Mouse (Mus musculus) heart, embryonic 11.5 days (tissue): ENCODE results near the gene Irf9. TPM values are rescaled to one million over a fixed set of nuclear protein-coding genes. Genes with fewer than 3 reads are reported as not detected.

Source experiments
- ATAC-seq: fragments of 200-750 bp; cut with Nextera tagmentation; replicated peaks from 2 replicates; pipeline ENCODE4 v1.8.0; 2017; ENCODE audit warnings: moderate library complexity; ENCODE audit not compliant: insufficient number of reproducible peaks, low FRiP score, low TSS enrichment
- H3K27ac ChIP-seq: fragments of 300-500 bp; sonication (generic); 2 replicates; pipeline ENCODE4 v1.5.1; 2014; ENCODE audit warnings: mild to moderate bottlenecking, low read depth, low read length
- H3K27me3 ChIP-seq: fragments of 300-500 bp; sonication (generic); 2 replicates; pipeline ENCODE4 v1.6.1; 2014; ENCODE audit warnings: mild to moderate bottlenecking, low read length, mixed read lengths; ENCODE audit not compliant: control insufficient read depth, insufficient read depth
- H3K36me3 ChIP-seq: fragments of 300-500 bp; sonication (generic); 2 replicates; pipeline ENCODE4 v1.6.1; 2014; ENCODE audit warnings: mild to moderate bottlenecking, low read length, moderate library complexity, mixed read lengths; ENCODE audit not compliant: control insufficient read depth, insufficient read depth
- H3K4me1 ChIP-seq: fragments of 300-500 bp; sonication (generic); 2 replicates; pipeline ENCODE4 v1.6.1; 2014; ENCODE audit warnings: low read length; ENCODE audit not compliant: control insufficient read depth, insufficient read depth
- H3K4me2 ChIP-seq: fragments of 300-500 bp; sonication (generic); 2 replicates; pipeline ENCODE4 v1.6.1; 2014; ENCODE audit warnings: mild to moderate bottlenecking, moderate library complexity
- H3K4me3 ChIP-seq: fragments of 300-500 bp; sonication (generic); 2 replicates; pipeline ENCODE4 v1.5.1; 2014; ENCODE audit warnings: low read depth, low read length
- H3K9ac ChIP-seq: fragments of 300-500 bp; sonication (generic); 2 replicates; pipeline ENCODE4 v1.6.1; 2014; ENCODE audit warnings: mild to moderate bottlenecking, low read depth, low read length, moderate library complexity
- H3K9me3 ChIP-seq: fragments of 300-500 bp; sonication (generic); replicated peaks from 2 replicates; pipeline ENCODE4 v1.6.1; 2016; ENCODE audit warnings: low read length; ENCODE audit not compliant: control insufficient read depth
- WGBS: fragments of 180-500 bp; shearing (Covaris S2); extraction: QIAGEN DNeasy Blood & Tissue Kit; methylation state at CpG from one replicate; pipeline ENCODE4 v1.1.7; 2014; ENCODE audit not compliant: insufficient replicate concordance; 5-methylcytosine and 5-hydroxymethylcytosine counted together
- polyA plus RNA-seq: library from polyadenylated mRNA; unstranded; fragments of >200 nt; fragmentation: Nextera tagmentation; extraction: Ambion mirVana; gene quantifications from 2 replicates; pipeline ENCODE4 v1.2.1, GENCODE M21; 2014

The Irf9 gene
- polyA plus RNA-seq = 6.4 and 7.5 TPM in 2 replicates

DNA sequence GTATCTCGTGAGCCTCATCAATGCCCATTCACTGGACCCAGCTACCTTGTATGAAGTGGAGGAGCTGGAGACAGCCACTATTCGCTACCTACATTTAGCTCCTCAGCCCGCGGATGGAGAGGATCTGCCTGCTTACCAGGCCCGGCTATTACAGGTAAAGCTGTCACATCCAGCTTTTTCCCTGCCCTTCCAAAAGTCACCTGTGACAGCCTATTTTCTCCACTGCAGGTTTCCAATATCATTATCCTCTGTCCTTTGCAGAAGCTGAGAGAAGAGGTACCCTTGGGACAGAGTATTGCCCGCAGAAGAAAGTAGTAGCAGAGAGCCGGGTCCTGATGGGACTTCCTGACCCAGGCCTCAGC, at the start of gene Irf9:
Irf9 (plus strand) TSS at position 301 of the 362 bp plus-strand sequence.
- no peak for ATAC-seq
- H3K4me1 ChIP-seq = peaks cover 11% of the 10 kb centered on the region; the same call in 1 of the 2 replicates
- H3K27ac ChIP-seq = peak within 1 kb of the TSS; percentile 85
- H3K9me3 ChIP-seq = no peaks in the 10 kb centered on the region
- H3K36me3 ChIP-seq = peaks cover 38% of the 10 kb centered on the region
- peak within 1 kb of the TSS; percentile 74 for H3K4me2 ChIP-seq
- 89% methylated on average over 7 of the region's 7 CpGs for WGBS
- H3K4me3 ChIP-seq = peak within 1 kb of the TSS; percentile 40
- H3K27me3 ChIP-seq = no peaks in the 10 kb centered on the region
- H3K9ac ChIP-seq = peak within 1 kb of the TSS; percentile 76

- Histone ChIP-seq H3K9ac (no peak overlapping the region), H3K4me2 (no peak overlapping the region), H3K4me1 (no peaks in the 10 kb centered on the region; the same call in 1 of the 2 replicates), H3K36me3 (no peaks in the 10 kb centered on the region), H3K9me3 (no peaks in the 10 kb centered on the region), H3K27me3 (no peaks in the 10 kb centered on the region), H3K4me3 (no peak overlapping the region), H3K27ac (no peak overlapping the region)
- ATAC-seq = no peak
Observed at GRCm38 (mm10) chr14:55554635-55555034, 48.7 kb upstream of the Irf9 start.

DNA sequence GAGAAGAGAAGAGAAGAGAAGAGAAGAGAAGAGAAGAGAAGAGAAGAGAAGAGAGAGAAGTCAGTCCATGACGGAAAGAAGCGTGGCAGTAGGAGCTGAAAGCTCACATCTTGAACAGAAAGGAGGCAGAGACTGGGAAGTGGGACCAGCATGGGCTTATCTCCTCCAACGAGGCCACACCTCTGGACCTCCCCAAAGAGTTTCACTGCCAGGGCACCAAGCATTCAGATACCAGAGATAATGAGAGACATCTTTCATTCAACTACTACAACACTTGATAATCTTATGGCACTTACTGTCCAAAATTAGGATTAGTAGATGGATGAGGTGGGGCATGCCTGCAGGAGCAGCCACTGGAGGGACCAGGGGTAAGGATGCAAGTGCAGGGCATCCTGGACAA, 47.6 kb upstream of the Irf9 start:
- Histone ChIP-seq H3K36me3 (no peaks in the 10 kb centered on the region), H3K27me3 (no peaks in the 10 kb centered on the region), H3K4me3 (no peak overlapping the region), H3K4me1 (no peaks in the 10 kb centered on the region; the same call in 1 of the 2 replicates), H3K27ac (no peak overlapping the region), H3K9me3 (no peaks in the 10 kb centered on the region), H3K4me2 (no peak overlapping the region), H3K9ac (no peak overlapping the region)
- 59% methylated on average over 3 of the region's 3 CpGs for WGBS
- no peak for ATAC-seq

DNA sequence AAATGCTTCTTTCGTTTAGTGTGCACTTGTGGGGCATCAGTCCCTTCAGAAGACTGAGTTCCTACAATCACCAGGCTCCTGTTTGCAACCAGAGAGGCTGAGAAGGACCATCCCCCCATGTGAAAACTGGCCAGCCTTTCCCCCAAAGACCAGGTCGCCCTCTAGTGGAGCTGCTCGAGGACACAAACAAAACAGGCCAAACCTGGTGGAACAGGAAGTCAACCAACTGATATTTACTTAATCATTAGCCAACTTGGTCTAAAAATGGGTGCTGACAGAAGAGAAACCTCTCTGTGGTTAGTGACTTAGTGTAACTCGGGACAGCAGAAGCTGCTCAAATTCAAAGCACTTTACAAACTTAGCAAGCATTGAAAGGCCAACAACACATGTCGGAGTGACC, 46.4 kb upstream of the Irf9 start:
- Histone ChIP-seq H3K36me3 (no peaks in the 10 kb centered on the region), H3K4me1 (peaks cover 10% of the 10 kb centered on the region), H3K27ac (no peak overlapping the region), H3K27me3 (no peaks in the 10 kb centered on the region), H3K4me2 (no peak overlapping the region), H3K9ac (no peak overlapping the region), H3K4me3 (no peak overlapping the region), H3K9me3 (no peaks in the 10 kb centered on the region)
- no peak for ATAC-seq
- WGBS = 23% methylated on average over 5 of the region's 5 CpGs

GRCm38 (mm10) chr14:55557587-55557986, 45.8 kb upstream of the Irf9 start:
- Histone ChIP-seq H3K4me3 (no peak overlapping the region), H3K27ac (no peak overlapping the region), H3K36me3 (no peaks in the 10 kb centered on the region), H3K9me3 (no peaks in the 10 kb centered on the region), H3K4me1 (peaks cover 13% of the 10 kb centered on the region), H3K4me2 (no peak overlapping the region), H3K9ac (no peak overlapping the region), H3K27me3 (no peaks in the 10 kb centered on the region)
- ATAC-seq = no peak
- 84% methylated on average over 3 of the region's 3 CpGs for WGBS

GRCm38 (mm10) chr14:55558740-55559448, 44.5 kb upstream of the Irf9 start:
- Histone ChIP-seq H3K4me2 (peak overlapping the region; percentile 70), H3K4me1 (peaks cover 13% of the 10 kb centered on the region), H3K9ac (no peak overlapping the region), H3K27me3 (no peaks in the 10 kb centered on the region), H3K4me3 (peak overlapping the region; percentile 65), H3K36me3 (no peaks in the 10 kb centered on the region), H3K9me3 (no peaks in the 10 kb centered on the region), H3K27ac (peak overlapping the region; percentile 98; the same call in 1 of the 2 replicates)
- 56% methylated on average over 6 of the region's 6 CpGs for WGBS
- no peak for ATAC-seq

GRCm38 (mm10) chr14:55559799-55560201, 43.6 kb upstream of the Irf9 start, which contains the start of gene Dcaf11:
Gene Dcaf11 (plus strand): TSS chr14:55560006.
- H3K4me3 ChIP-seq = peak within 1 kb of the TSS; percentile 65
- H3K9me3 ChIP-seq = no peaks in the 10 kb centered on the region
- H3K4me1 ChIP-seq = peaks cover 13% of the 10 kb centered on the region
- peak within 1 kb of the TSS; percentile 98 for H3K27ac ChIP-seq
- peak within 1 kb of the TSS; percentile 70 for H3K4me2 ChIP-seq
- WGBS = 0% methylated on average over 27 of the region's 27 CpGs
- peak; percentile 85 for ATAC-seq
- H3K36me3 ChIP-seq = peaks cover 4% of the 10 kb centered on the region; the same call in 1 of the 2 replicates
- peak within 1 kb of the TSS; percentile 84 for H3K9ac ChIP-seq
- H3K27me3 ChIP-seq = no peaks in the 10 kb centered on the region

DNA sequence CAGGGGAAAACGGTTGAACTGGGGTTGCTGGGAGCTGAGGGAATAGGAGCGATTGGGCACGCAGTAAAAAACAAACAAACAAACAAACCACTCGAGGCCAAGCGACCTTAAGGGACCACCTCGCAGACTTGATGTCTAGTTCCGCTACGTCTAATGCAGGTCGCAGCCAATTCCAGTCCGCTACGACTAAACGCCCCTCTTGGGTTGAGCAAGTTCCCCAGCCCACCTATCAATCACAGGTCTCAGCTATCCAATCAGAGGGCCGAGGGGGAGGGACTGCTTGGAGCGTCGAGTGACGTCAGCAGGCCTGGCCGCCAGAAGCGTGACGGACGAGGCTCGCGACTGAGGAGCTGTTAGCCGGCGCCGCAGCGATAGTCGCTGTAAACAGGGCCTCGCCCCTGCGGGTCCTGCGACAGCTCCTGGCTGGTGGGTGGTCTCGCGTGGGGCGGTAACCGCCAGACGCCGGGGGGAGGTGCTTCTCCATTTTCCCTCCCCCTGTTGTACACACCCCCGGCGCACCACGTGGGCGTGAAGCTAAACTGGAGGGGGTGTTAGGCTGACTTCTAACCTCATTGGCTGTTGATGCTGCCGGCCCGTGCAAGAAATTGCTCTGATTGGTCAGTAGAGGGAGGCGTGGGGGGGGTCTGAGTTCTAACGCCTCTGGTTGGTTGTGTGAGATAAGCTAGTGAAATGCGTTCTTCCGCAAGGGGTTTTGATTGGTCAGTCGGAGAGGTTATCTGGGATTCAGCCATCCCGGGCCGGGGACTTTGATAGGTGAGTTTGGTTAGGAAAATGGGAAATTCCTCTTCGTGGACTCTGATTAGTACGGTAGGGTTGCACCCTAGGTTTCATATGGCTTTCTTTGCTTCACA, 42.9 kb upstream of the Irf9 start, which contains the start of gene A730061H03Rik:
A730061H03Rik (minus strand) TSS at position 205 of the 872 bp plus-strand sequence.
- H3K4me2 ChIP-seq = peak within 1 kb of the TSS; percentile 70
- peaks cover 13% of the 10 kb centered on the region for H3K4me1 ChIP-seq
- peak within 1 kb of the TSS; percentile 98 for H3K27ac ChIP-seq
- no peaks in the 10 kb centered on the region for H3K9me3 ChIP-seq
- peak within 1 kb of the TSS; percentile 65 for H3K4me3 ChIP-seq
- peak within 1 kb of the TSS; percentile 84 for H3K9ac ChIP-seq
- peaks cover 9% of the 10 kb centered on the region for H3K36me3 ChIP-seq
- peak; percentile 93 for ATAC-seq
- no peaks in the 10 kb centered on the region for H3K27me3 ChIP-seq
- under 1% methylated on average over 51 of the region's 51 CpGs for WGBS
